Mouse (Mus musculus) retina, embryonic 14.5 days (tissue): ENCODE results near the gene Ccdc120.
A peak's percentile ranks its signal among the peaks of the same experiment; 100 is the strongest.

Experiments used
- DNase-seq: peaks from one replicate; pipeline ENCODE4 v3.0.0-alpha.2; 2015; ENCODE audit warnings: low spot score

Gene Ccdc120

GRCm38 (mm10) chrX:7692862-7693261, 57.8 kb downstream of the Ccdc120 start:
- DNase-seq = peak; percentile 56

GRCm38 (mm10) chrX:7690486-7690885, 60.2 kb downstream of the Ccdc120 start:
- DNase-seq = no peak

GRCm38 (mm10) chrX:7688321-7688720, 62.4 kb downstream of the Ccdc120 start:
- no peak for DNase-seq
